Mouse (Mus musculus) large intestine, adult 2 months (tissue): ENCODE results near the gene Gm16434. TPM values are rescaled to one million over a fixed set of nuclear protein-coding genes. Genes with fewer than 3 reads are reported as not detected.
"Not testable (repeated sequence)": the region's sequence is repeated elsewhere in the genome, so short reads cannot be mapped to it uniquely, and the experiment has no call there.

Experiments used
- DNase-seq: peaks from one replicate; pipeline ENCODE4 v3.0.0-alpha.2; 2012; ENCODE audit warnings: low read depth, low spot score
- WGBS: fragments of 180-500 bp; shearing (Covaris S2); methylation state at CpG from one replicate; pipeline ENCODE4 v1.1.7; 2018; 5-methylcytosine and 5-hydroxymethylcytosine counted together
- polyA plus RNA-seq: library from polyadenylated mRNA; depleted of rRNA; stranded (reverse); fragments of >200 nt; gene quantifications from 2 replicates; pipeline ENCODE4 v1.2.3, GENCODE M21; 2012; rRNA removed

The Gm16434 gene
- not detected in 2 replicates for polyA plus RNA-seq

GRCm38 (mm10) chr14:7194440-7194839, at the start of gene Gm16434:
Gm16434 (minus strand) TSS chr14:7194540.
- not testable (repeated sequence) for DNase-seq

GRCm38 (mm10) chr14:7243498-7243897, 49.2 kb upstream of the Gm16434 start:
- 5% methylated on average over 8 of the region's 10 CpGs for WGBS
- not testable (repeated sequence) for DNase-seq

More at GRCm38 (mm10) chr14:7194440-7194839, at the start of gene Gm16434:
- no CpG with 5 or more reads among the region's 2 CpGs for WGBS

- 88% methylated on average over 3 of the region's 3 CpGs for WGBS
- DNase-seq = not testable (repeated sequence)
Measured at GRCm38 (mm10) chr14:7200070-7200469, 5.7 kb upstream of the Gm16434 start.

GRCm38 (mm10) chr14:7174483-7174971, 19.8 kb downstream of the Gm16434 start, which contains the start of gene Gm3512:
Gm3512 (minus strand) TSS chr14:7174533.
- WGBS = no CpG with 5 or more reads among the region's 37 CpGs
- not testable (repeated sequence) for DNase-seq

Other genes with a start within 250 kb of the Gm16434 start
- not detected in 2 replicates for gene Gm6356, start 220.7 kb downstream of the Gm16434 start, polyA plus RNA-seq
- 0.14 TPM in 1 of 2 replicates, not detected in the other for gene Gm10406, start 167.1 kb downstream of the Gm16434 start, polyA plus RNA-seq
- not detected in 2 replicates for gene Gm3685, start 149.6 kb downstream of the Gm16434 start, polyA plus RNA-seq
- not detected in 2 replicates for gene Gm3696, start 93.9 kb downstream of the Gm16434 start, polyA plus RNA-seq
- not detected in 2 replicates for gene Gm6676, start 69.1 kb downstream of the Gm16434 start, polyA plus RNA-seq
- 0.11 TPM in 1 of 2 replicates, not detected in the other for gene Gm3512, start 20.0 kb downstream of the Gm16434 start, polyA plus RNA-seq
- gene Gm3727, start 70.2 kb upstream of the Gm16434 start, polyA plus RNA-seq = not detected in 2 replicates
- 0.26 TPM in 1 of 2 replicates, not detected in the other for gene Gm3739, start 120.5 kb upstream of the Gm16434 start, polyA plus RNA-seq
- gene Gm5797, start 137.9 kb upstream of the Gm16434 start, polyA plus RNA-seq = not detected in 2 replicates
- not detected in 2 replicates for gene Gm8374, start 170.6 kb upstream of the Gm16434 start, polyA plus RNA-seq